Mouse (Mus musculus): ENCODE data around the gene Ptgs1.

- TF ChIP-seq POLR2A (IDR thresholded peaks at IDR 0.05; ENCODE audit: low read depth, low read length): no peak
- TF ChIP-seq CTCF (IDR thresholded peaks at IDR 0.05; ENCODE audit: extremely low read depth, insufficient read length, insufficient replicate concordance, low read depth, low read length): no peak
Measured at GRCm38 (mm10) chr2:36278760-36279159, 48.5 kb downstream of the Ptgs1 start.

Measured in small intestine, adult 2 months (tissue).